Mouse (Mus musculus) olfactory bulb, adult 2 months (tissue): ENCODE results near the gene Oasl2.
"Not testable (repeated sequence)": the region's sequence is repeated elsewhere in the genome, so short reads cannot be mapped to it uniquely, and the experiment has no call there.

Experiments
- CTCF ChIP-seq: fragments of 200-500 bp; IDR thresholded peaks from 2 replicates; pipeline ENCODE4 v1.5.1; 2012; ENCODE audit warnings: low read depth, mild to moderate bottlenecking, low read length, moderate library complexity; ENCODE audit not compliant: insufficient read depth
- POLR2A ChIP-seq: fragments of 200-500 bp; IDR thresholded peaks from 2 replicates; pipeline ENCODE4 v1.6.1; 2012; ENCODE audit warnings: mild to moderate bottlenecking, low read depth, low read length, moderate library complexity; ENCODE audit not compliant: insufficient read depth

DNA sequence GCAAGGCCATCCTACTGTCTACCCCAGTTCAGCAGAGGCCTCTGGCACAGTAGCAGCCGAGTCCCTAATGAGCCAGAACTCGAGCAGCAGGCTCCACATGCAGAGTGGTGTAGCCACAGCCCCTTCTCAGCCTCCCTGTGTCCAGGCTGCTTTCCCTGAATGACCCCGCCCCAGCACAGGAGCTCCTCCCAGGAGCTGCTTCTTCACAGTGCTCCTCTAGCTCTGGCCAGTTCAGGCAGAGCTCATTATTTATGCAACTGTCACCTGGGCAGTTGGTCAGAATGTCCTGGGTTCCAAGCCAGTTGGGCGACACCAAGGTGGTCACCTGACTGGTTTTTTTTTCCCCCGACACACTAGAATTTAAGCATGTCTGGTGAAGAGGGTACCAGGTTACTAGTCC, 43.4 kb upstream of the Oasl2 start, which contains the start of gene 4930519G04Rik:
- TF ChIP-seq POLR2A, CTCF: not testable (repeated sequence)
